Mouse (Mus musculus): Measurements from ENCODE around the gene Gins1. TPM values are rescaled to one million over a fixed set of nuclear protein-coding genes. Genes with fewer than 3 reads are reported as not detected.
"Not testable (repeated sequence)": the region's sequence is repeated elsewhere in the genome, so short reads cannot be mapped to it uniquely, and the experiment has no call there.

The Gins1 gene
- polyA plus RNA-seq, 1 experiment from 2014 or later, result 30.4 TPM

GRCm38 (mm10) chr2:150947341-150947740 lies 42.1 kb downstream of the Gins1 start:
- ATAC-seq (replicated peaks), result not testable (repeated sequence)
- WGBS, result 92% methylated on average over 5 of the region's 5 CpGs
- peaks cover 20% of the 10 kb centered on the region for H3K36me3 ChIP-seq

DNA sequence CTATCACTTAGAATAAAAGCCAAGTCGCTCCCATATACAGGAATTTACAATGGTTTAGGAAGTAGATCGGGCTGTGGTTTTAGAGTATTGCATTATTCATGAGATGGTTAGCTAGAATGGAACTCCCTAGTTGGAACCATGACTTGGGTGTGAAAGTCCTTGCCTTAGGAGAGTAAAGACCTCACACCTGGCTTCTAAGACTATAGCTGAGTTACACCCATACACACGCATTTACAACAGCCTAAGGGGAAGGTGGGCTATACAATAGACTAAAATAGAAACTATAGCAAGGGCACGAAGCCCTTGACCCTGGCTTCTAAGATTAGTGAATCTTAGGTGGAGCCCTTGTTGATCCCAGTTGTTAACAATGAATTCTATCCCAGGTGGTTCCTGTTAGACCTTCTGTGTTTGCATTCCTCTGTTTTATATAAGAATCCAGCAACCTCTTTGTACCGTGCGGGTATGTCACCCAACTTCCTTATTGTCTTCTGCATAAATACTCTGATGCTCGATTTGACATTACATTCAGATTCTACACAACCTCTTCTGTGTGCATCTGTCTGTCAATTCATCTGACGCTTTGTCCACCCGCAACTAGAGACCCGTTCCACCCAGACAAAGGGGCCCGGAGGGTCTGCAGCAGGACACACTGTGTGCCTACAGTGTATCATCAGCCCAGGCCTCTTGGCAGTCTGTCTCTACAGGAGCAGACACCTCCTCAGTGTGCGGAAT lies 42.8 kb downstream of the Gins1 start:
- not testable (repeated sequence) for ATAC-seq (replicated peaks); H3K4me1 ChIP-seq; H3K9me3 ChIP-seq; H3K9ac ChIP-seq (replicated peaks); H3K27ac ChIP-seq (replicated peaks); H3K27me3 ChIP-seq; H3K4me2 ChIP-seq (replicated peaks); H3K4me3 ChIP-seq
- peaks cover 23% of the 10 kb centered on the region for H3K36me3 ChIP-seq
- WGBS, result 88% methylated on average over 12 of the region's 12 CpGs

More at GRCm38 (mm10) chr2:150947341-150947740, 42.1 kb downstream of the Gins1 start:
- not testable (repeated sequence) for H3K27me3 ChIP-seq; H3K4me2 ChIP-seq (replicated peaks); H3K9ac ChIP-seq (replicated peaks); H3K4me1 ChIP-seq; H3K27ac ChIP-seq (replicated peaks); H3K9me3 ChIP-seq; H3K4me3 ChIP-seq

- no peaks in the 10 kb centered on the region for H3K27me3 ChIP-seq
- H3K4me3 ChIP-seq, result no peak overlapping the region
- peaks cover 23% of the 10 kb centered on the region for H3K36me3 ChIP-seq
- no peaks in the 10 kb centered on the region for H3K9me3 ChIP-seq
- H3K4me2 ChIP-seq (replicated peaks), result no peak overlapping the region
- ATAC-seq (replicated peaks), result no peak
- no peak overlapping the region for H3K27ac ChIP-seq (replicated peaks)
- H3K4me1 ChIP-seq, result no peaks in the 10 kb centered on the region
- 80% methylated on average over 5 of the region's 5 CpGs for WGBS
- H3K9ac ChIP-seq (replicated peaks), result no peak overlapping the region
Observed at GRCm38 (mm10) chr2:150948786-150949185, 43.6 kb downstream of the Gins1 start.

DNA sequence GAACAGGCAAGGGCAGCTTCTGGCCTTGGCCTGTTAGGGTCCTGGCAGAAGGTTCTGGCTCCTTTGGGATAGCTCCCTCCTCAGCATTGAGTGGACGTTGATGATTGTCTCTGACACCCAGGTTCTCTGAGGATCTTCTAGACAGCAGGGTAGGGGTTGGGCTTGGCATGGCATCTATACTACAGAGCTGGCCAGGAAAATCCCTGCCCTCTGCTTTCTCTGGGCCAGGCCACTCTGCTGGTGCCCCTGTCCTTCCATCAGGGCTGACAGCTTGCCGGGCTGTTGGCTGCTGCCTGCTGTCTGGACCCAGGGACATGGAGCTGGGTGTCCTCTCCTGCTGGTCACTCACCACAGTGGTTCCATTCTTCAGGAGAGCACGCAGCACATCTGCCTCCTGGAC lies 44.5 kb downstream of the Gins1 start:
- no peak overlapping the region for H3K9ac ChIP-seq (replicated peaks)
- WGBS, result 92% methylated on average over 3 of the region's 3 CpGs
- peaks cover 23% of the 10 kb centered on the region for H3K36me3 ChIP-seq

DNA sequence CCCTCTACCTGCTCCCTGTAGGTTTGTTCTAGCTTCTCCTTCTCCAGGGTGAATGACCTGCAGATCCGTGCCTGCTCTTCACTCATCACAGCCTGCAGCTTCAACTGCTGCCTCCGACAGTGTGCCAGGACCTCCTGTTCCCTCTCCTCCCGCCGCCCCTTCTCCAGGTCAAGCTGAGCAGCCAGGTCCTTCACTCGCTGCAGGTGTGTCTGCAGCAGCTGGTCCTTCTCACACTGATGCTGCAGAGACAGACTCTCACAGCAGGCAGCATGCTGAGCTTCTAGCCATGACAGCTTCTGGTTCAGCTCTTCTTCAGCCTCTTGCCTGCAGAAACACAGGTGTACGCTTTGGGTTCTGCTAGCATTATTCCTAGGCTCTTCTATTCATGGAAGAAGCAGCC lies 44.9 kb downstream of the Gins1 start:
- WGBS, result 97% methylated on average over 6 of the region's 6 CpGs
- no peak for ATAC-seq (replicated peaks)

More for the DNA sequence above, 44.5 kb downstream of the Gins1 start:
- Histone ChIP-seq H3K9me3 (no peaks in the 10 kb centered on the region), H3K4me2 (replicated peaks) (no peak overlapping the region), H3K27me3 (no peaks in the 10 kb centered on the region), H3K27ac (replicated peaks) (no peak overlapping the region), H3K4me3 (no peak overlapping the region), H3K4me1 (no peaks in the 10 kb centered on the region)
- no peak for ATAC-seq (replicated peaks)

GRCm38 (mm10) chr2:150951201-150951600 lies 46.0 kb downstream of the Gins1 start:
- H3K27me3 ChIP-seq, result no peaks in the 10 kb centered on the region
- ATAC-seq (replicated peaks), result no peak
- H3K36me3 ChIP-seq, result peaks cover 30% of the 10 kb centered on the region
- H3K4me3 ChIP-seq, result no peak overlapping the region
- no peaks in the 10 kb centered on the region for H3K9me3 ChIP-seq
- no peak overlapping the region for H3K27ac ChIP-seq (replicated peaks)
- 94% methylated on average over 2 of the region's 2 CpGs for WGBS
- no peaks in the 10 kb centered on the region for H3K4me1 ChIP-seq
- H3K4me2 ChIP-seq (replicated peaks), result no peak overlapping the region
- no peak overlapping the region for H3K9ac ChIP-seq (replicated peaks)

More for the DNA sequence above, 44.9 kb downstream of the Gins1 start:
- H3K4me2 ChIP-seq (replicated peaks), result no peak overlapping the region
- no peak overlapping the region for H3K27ac ChIP-seq (replicated peaks)
- H3K27me3 ChIP-seq, result no peaks in the 10 kb centered on the region
- no peak overlapping the region for H3K4me3 ChIP-seq
- no peaks in the 10 kb centered on the region for H3K9me3 ChIP-seq
- H3K4me1 ChIP-seq, result no peaks in the 10 kb centered on the region
- no peak overlapping the region for H3K9ac ChIP-seq (replicated peaks)
- H3K36me3 ChIP-seq, result peaks cover 23% of the 10 kb centered on the region

DNA sequence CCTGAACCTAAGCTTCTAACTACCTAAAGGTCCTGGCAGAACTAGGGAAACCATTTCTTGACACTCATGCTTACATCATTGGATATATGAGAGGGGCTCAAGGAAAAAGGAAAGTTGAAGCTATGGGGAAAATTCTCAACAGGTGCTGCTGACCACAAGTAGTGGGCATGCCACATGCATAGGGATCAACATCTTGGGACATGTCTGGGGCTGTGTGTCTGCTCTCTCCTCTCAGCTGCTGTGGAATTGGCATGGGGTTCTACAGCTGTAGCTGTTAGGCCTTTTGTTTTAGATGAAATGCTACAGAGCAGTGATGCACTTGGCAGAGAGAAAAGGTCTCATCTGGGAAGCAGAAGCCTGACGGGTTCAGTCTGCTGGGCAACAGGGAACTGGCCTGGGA lies 50.7 kb downstream of the Gins1 start:
- Histone ChIP-seq H3K9ac (replicated peaks) (no peak overlapping the region), H3K36me3 (peaks cover 42% of the 10 kb centered on the region), H3K4me3 (no peak overlapping the region), H3K27ac (replicated peaks) (no peak overlapping the region), H3K4me1 (no peaks in the 10 kb centered on the region), H3K4me2 (replicated peaks) (no peak overlapping the region), H3K27me3 (no peaks in the 10 kb centered on the region), H3K9me3 (no peaks in the 10 kb centered on the region)
- no peak for ATAC-seq (replicated peaks)
- 74% methylated on average over 1 of the region's 1 CpGs for WGBS

DNA sequence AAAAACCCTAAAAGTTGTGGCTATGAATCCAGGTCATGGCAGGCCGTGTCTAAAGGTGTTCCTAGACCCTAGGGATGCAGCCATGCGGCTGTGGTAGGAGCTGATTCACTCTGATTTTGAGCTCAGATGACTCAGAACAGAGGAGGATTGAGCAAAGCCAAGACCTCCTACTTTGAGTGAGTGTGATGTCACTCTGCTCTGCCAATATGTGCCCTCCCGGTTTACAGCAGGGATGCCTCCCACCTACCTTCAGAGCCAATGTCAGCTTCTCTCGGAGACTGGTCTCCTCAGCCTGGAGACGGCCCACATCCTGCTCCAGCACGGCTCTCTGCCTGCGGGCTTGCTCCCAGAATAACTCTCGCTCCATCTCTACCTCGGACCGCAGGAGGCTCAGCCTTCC lies 54.3 kb downstream of the Gins1 start:
- Histone ChIP-seq H3K36me3 (peaks cover 37% of the 10 kb centered on the region), H3K9me3 (no peaks in the 10 kb centered on the region), H3K9ac (replicated peaks) (no peak overlapping the region)

DNA sequence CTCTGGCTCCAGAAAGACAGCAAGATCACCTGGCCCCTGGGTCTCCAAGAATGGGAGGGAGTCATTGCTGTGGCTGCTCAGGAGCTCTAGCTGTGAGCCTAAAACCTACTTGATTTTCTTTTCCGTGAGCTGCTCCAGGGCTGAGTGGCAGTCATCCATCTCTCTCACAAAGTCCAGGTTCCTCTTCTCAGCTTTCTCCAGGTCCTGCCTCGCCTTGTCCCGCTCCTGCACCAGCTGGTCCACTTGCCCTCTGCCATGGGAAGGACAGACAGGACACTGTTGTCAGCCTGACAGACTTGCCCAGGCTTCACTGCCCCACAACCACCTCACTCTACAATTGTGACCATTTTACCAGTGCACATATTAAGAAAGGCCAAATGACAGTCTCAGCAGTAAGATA lies 58.0 kb downstream of the Gins1 start:
- ATAC-seq (replicated peaks), result no peak
- Histone ChIP-seq H3K9me3 (no peaks in the 10 kb centered on the region), H3K4me2 (replicated peaks) (no peak overlapping the region), H3K4me3 (no peak overlapping the region), H3K27ac (replicated peaks) (no peak overlapping the region), H3K9ac (replicated peaks) (no peak overlapping the region), H3K27me3 (no peaks in the 10 kb centered on the region), H3K4me1 (no peaks in the 10 kb centered on the region), H3K36me3 (peaks cover 26% of the 10 kb centered on the region)
- 97% methylated on average over 3 of the region's 3 CpGs for WGBS

More for the DNA sequence above, 54.3 kb downstream of the Gins1 start:
- H3K27me3 ChIP-seq, result no peaks in the 10 kb centered on the region
- 84% methylated on average over 10 of the region's 10 CpGs for WGBS
- no peak for ATAC-seq (replicated peaks)
- no peaks in the 10 kb centered on the region for H3K4me1 ChIP-seq
- no peak overlapping the region for H3K27ac ChIP-seq (replicated peaks)
- no peak overlapping the region for H3K4me3 ChIP-seq
- H3K4me2 ChIP-seq (replicated peaks), result no peak overlapping the region

DNA sequence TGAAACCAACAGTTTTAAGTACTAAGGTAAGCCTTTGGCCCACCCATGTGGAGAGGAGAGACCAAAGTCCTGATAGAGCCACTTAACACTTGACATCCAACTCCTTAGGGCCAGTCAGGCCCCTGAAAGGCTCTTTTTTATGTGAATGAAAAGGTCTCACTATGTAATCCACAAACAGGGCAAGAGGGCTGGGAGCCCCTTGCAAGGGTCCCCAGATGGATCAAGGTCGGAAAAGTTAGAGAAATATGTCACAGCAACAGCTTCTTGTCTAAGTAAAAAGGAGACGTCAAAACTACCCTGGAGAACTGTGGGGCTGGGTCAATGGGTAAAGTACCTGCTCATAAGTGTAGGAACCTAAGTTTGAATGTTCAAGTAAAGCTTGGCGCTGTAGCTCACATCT lies 59.4 kb downstream of the Gins1 start:
- 91% methylated on average over 3 of the region's 3 CpGs for WGBS
- H3K36me3 ChIP-seq, result peaks cover 25% of the 10 kb centered on the region

GRCm38 (mm10) chr2:150965951-150966350 lies 60.8 kb downstream of the Gins1 start:
- no peaks in the 10 kb centered on the region for H3K4me1 ChIP-seq
- H3K27me3 ChIP-seq, result no peaks in the 10 kb centered on the region
- no peaks in the 10 kb centered on the region for H3K9me3 ChIP-seq
- H3K36me3 ChIP-seq, result peaks cover 27% of the 10 kb centered on the region; the same call in 1 of the 2 replicates
- H3K27ac ChIP-seq (replicated peaks), result no peak overlapping the region
- no peak overlapping the region for H3K4me2 ChIP-seq (replicated peaks)
- H3K4me3 ChIP-seq, result no peak overlapping the region
- 93% methylated on average over 10 of the region's 10 CpGs for WGBS
- ATAC-seq (replicated peaks), result no peak
- H3K9ac ChIP-seq (replicated peaks), result no peak overlapping the region

More for the DNA sequence above, 59.4 kb downstream of the Gins1 start:
- Histone ChIP-seq H3K27ac (replicated peaks) (no peak overlapping the region), H3K9ac (replicated peaks) (no peak overlapping the region), H3K9me3 (no peaks in the 10 kb centered on the region), H3K4me1 (no peaks in the 10 kb centered on the region), H3K27me3 (no peaks in the 10 kb centered on the region), H3K4me3 (no peak overlapping the region), H3K4me2 (replicated peaks) (no peak overlapping the region)
- ATAC-seq (replicated peaks), result no peak

DNA sequence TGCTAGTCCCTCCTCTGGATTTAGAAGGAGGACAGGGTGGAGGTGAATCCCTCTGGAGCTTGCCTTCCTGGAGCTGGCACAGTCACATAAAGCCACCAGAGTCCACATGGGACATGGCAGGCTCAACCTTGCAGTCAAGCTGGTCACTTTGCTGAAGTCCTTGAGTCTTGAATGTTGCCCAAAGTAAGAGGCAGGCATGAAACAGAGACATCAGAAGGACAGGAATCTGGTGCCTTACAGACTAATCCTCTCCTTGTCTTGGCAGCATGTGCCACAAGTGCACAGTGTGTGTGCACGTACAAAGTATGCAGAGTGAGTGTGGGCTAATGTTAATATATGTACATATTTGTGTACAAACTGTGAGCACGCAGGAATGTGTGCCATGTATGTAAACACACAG lies 62.3 kb downstream of the Gins1 start:
- ATAC-seq (replicated peaks), result no peak
- WGBS, result 93% methylated on average over 2 of the region's 2 CpGs

DNA sequence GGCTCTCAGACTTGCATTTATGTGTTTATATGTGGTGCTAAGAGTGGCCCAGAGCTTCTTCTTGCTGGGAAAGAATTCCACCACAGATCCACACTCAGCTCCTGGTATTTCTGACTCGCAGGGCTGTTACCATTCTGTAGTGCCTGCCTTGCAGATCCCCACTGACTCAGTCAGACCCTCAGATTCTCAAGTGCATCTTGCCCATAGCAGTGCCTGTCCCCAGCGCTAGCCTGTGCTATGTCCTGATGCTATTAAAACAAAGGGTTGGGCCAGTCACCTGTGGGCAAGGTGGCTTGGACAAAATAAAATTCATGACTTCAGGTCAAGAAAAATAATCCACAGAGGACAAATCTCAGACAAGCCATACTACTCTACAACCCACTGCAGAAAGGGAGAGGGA lies 64.0 kb downstream of the Gins1 start:
- Histone ChIP-seq H3K4me3 (no peak overlapping the region), H3K9ac (replicated peaks) (no peak overlapping the region), H3K27me3 (no peaks in the 10 kb centered on the region), H3K4me1 (no peaks in the 10 kb centered on the region), H3K9me3 (no peaks in the 10 kb centered on the region), H3K27ac (replicated peaks) (no peak overlapping the region), H3K36me3 (peaks cover 25% of the 10 kb centered on the region; the same call in 1 of the 2 replicates), H3K4me2 (replicated peaks) (no peak overlapping the region)
- 97% methylated on average over 2 of the region's 2 CpGs for WGBS
- ATAC-seq (replicated peaks), result no peak

More for the DNA sequence above, 62.3 kb downstream of the Gins1 start:
- Histone ChIP-seq H3K4me3 (no peak overlapping the region), H3K4me2 (replicated peaks) (no peak overlapping the region), H3K9me3 (no peaks in the 10 kb centered on the region), H3K27me3 (no peaks in the 10 kb centered on the region), H3K36me3 (peaks cover 20% of the 10 kb centered on the region; the same call in 1 of the 2 replicates), H3K27ac (replicated peaks) (no peak overlapping the region), H3K9ac (replicated peaks) (no peak overlapping the region), H3K4me1 (no peaks in the 10 kb centered on the region)

Data from forebrain, embryonic 15.5 days (tissue).